Mouse (Mus musculus): ENCODE measurements at regions not wholly inside any gene's neighbourhood (a gene's known extent, or its start where the extent isn't known, plus 50 kb on each side); places are given as distances from the start of the nearest gene placed in this dataset.

DNA sequence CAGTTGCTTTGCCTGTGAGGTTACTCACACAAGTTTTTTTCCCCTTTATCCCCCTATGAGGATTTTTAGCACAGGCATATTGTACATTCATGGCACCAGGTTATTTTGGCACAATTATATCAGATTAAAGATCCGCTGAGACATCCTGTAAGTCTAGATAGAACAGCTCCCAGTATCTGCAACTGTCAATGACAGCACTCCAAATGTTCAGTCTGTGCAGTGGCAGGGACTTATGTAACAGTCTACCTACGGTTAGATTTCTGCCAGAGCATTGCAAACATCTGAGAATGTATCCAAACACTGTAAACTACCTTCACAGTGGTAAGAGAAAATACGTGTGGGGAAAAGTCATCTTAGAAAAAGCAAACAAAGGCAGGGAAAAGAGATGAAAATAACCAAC lies 163.5 kb upstream of the Kcnh7 start:
- DNase-seq = no peak

DNA sequence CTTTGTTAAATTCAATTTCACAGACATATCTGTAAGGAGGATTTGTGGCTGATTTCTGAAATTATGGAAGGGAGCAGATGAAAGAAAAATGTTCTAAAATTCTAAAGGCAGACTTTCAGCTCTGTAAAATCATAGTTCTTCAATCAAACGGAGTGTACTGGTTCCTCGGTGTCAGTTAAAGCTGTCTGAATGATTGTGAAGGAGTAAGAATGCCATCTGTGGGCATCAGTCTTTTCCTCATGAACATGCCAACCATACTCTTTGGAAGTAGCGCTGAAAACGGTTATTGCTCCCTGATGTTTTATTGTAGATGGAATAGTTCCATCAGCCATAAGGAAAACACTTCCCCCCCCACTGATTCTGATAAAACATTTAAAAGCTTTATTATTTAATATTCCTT lies 142.7 kb upstream of the Kcnh7 start:
- DNase-seq = no peak

DNA sequence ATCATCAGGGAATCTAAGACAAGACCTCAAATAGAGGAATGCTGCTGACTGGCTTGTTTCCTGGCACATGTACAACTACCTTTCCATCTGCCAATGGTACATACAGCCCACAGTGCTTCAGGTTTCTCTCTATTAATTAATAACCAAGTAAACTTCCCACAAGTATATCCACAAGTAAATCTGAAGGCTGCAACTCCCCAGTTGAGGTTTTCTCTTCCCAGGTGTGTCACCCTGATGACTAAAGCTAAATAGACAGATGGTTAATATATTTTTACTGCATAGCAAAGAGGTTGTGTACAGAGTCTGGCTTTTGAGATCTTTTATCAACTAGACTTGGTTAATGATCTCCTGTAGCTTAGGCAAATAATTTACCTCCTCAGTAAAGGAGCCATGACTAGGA lies 96.8 kb upstream of the Kcnh7 start:
- peak; percentile 12 for DNase-seq

DNA sequence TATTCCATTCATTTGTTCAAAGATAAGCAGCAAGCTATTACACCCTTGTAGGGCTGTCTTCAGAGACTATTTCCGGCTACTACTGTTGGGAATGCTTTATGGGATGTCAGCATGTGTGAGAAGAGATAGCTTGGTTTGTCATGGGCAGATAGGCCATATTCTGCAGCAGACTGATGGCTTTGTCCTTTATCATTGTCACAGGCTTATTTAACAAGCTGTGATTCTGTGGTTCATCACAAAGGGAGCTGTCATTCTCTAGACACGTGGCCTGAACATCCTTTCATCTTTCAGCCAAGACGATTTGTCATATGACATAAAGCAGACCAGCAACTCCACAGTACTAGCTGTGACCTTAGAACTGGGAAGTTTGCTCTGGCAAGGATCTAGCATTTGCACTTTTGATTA lies 89.7 kb upstream of the Kcnh7 start:
- DNase-seq = no peak

DNA sequence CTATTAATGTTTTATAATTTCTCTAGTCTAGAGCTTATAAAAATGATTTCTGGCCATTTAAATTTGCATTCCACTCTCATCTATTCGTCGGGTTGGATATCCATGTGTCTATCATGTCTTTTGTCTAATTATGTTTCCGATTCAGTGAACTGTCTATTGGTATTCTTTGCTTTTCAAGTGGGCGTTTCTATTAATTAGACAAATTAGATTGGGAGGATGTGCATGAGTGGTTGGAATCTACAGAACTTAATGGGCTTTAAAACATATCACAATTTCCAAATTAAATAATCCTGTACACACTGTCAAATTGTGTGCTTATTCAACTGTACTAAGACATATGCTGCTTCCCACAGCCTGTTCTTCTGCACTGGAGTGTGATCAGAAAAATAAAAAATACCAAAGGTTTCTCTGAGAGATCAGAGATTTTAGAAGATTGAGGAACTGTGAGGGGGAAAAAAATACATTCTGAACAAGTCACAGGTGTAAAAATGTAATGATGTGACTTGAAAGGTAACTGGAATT lies 62.1 kb upstream of the Kcnh7 start:
- no peak for DNase-seq

DNA sequence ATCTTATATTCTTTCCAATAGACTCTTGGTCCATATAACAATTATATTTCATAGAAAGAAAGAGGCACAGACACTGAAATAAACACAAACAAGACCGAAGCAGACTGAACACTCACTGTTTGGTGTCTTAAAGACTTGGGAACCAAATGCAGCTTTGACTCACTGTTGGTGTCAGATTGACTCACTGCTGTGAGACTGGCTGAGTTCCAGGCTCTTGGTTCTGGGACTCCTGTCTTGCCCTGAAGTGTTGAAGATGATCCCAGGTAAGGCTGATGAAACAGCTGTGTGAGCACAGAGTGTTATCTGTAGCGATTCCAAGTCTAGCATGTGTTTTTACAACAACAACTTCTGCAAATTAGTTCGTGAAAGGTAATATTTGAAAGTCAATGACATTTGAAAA lies 55.2 kb upstream of the Kcnh7 start:
- no peak for DNase-seq

Measured in kidney, adult 11 months (tissue).